In the genomic region with DNA sequence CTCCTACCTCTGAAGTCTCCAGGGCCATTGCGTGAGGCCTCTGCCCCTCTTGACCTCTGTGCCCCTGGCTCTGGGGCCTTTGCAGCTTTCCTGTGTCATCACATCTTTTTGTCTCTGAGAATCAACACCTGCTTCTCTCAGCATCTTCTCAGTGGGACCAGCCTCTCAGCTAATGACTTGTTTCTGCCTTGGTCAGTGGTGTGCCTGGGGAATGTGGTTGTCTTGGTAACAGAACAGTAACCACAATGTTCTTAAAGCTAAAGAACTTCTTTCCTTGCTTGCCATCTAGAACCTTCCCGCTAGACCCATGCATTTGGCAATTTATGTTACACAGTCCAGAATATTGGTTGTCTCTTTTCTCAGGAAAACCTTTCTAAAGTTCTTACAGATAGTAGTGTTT, we compare ENCODE assay signal across 19 mouse cellular contexts. TPM values are rescaled to one million over a fixed set of nuclear protein-coding genes. Genes with fewer than 3 reads are reported as not detected.
DNase-seq lines count a peak whose midpoint lies in the region; ATAC-seq and TF ChIP-seq lines count a peak whose summit lies in the region.
"Had no signal": no experiment of that assay in that cellular context is flagged by ENCODE, and none has a peak within 500 bp of the region (broad histone marks: within the 10 kb centered on the region; RNA-seq: fewer than 3 reads in every experiment).

No protein-coding gene starts in this region.

- no peaks in the 10 kb centered on the region for H3K27me3 ChIP-seq in hindbrain, embryonic 15.5 days
- H3K27me3 ChIP-seq in hindbrain, embryonic 13.5 days, result no peaks in the 10 kb centered on the region
- no peaks in the 10 kb centered on the region for H3K27me3 ChIP-seq in embryonic facial prominence, embryonic 15.5 days
- no peaks in the 10 kb centered on the region for H3K27me3 ChIP-seq in lung, postnatal 0 days (replicated peaks; ENCODE audit: insufficient read depth, low read length)
- H3K27me3 ChIP-seq: forebrain, embryonic 15.5 days; heart, embryonic 15.5 days had no signal

- H3K4me2 ChIP-seq in hindbrain, embryonic 15.5 days, result no peak overlapping the region
- H3K4me2 ChIP-seq in hindbrain, embryonic 13.5 days, result no peak overlapping the region
- H3K4me2 ChIP-seq in embryonic facial prominence, embryonic 15.5 days (replicated peaks), result no peak overlapping the region
- H3K4me2 ChIP-seq in lung, postnatal 0 days (replicated peaks; ENCODE audit: low read depth, low read length), result no peak overlapping the region
- H3K4me2 ChIP-seq: forebrain, embryonic 15.5 days; heart, embryonic 15.5 days had no signal

- H3K9me3 ChIP-seq in hindbrain, embryonic 15.5 days, result no peaks in the 10 kb centered on the region
- no peaks in the 10 kb centered on the region for H3K9me3 ChIP-seq in hindbrain, embryonic 13.5 days
- H3K9me3 ChIP-seq in embryonic facial prominence, embryonic 15.5 days (replicated peaks), result no peaks in the 10 kb centered on the region
- H3K9me3 ChIP-seq in lung, postnatal 0 days (ENCODE audit: low read length), result no peaks in the 10 kb centered on the region
- H3K9me3 ChIP-seq: forebrain, embryonic 15.5 days; heart, embryonic 15.5 days had no signal

- DNase-seq in brain, adult 2 months (ENCODE audit: low read depth, low spot score), result peak; percentile 50
- peak; percentile 4 for DNase-seq in retina, embryonic 14.5 days (ENCODE audit: low spot score)
- no peak for DNase-seq in lung, postnatal 0 days (ENCODE audit: low spot score)
- DNase-seq: adrenal gland, postnatal 36 days; cerebellum, adult 9-11 months; gastrocnemius, adult 2 months; kidney, adult 8-10 months; kidney, postnatal 36 days; liver; lung, adult 18-20 months; lung, postnatal 36 days; right cerebral cortex, postnatal 4 days had no signal

- peaks cover 9% of the 10 kb centered on the region for H3K4me1 ChIP-seq in hindbrain, embryonic 15.5 days (replicated peaks)
- H3K4me1 ChIP-seq in hindbrain, embryonic 13.5 days (replicated peaks), result peaks cover 13% of the 10 kb centered on the region
- 0 out of 2 replicates have a peak, but pooled peaks cover 13% of the 10 kb centered on the region for H3K4me1 ChIP-seq in embryonic facial prominence, embryonic 15.5 days
- H3K4me1 ChIP-seq in lung, postnatal 0 days (ENCODE audit: insufficient read depth, low read depth, low read length), result no peaks in the 10 kb centered on the region
- H3K4me1 ChIP-seq: forebrain, embryonic 15.5 days had no signal

- TF ChIP-seq CTCF in lung, postnatal 0 days (IDR thresholded peaks at IDR 0.05), result no peak

- H3K36me3 ChIP-seq in hindbrain, embryonic 15.5 days, result peaks cover 12% of the 10 kb centered on the region; the same call in 1 of the 2 replicates
- peaks cover 68% of the 10 kb centered on the region for H3K36me3 ChIP-seq in hindbrain, embryonic 13.5 days
- H3K36me3 ChIP-seq in embryonic facial prominence, embryonic 15.5 days, result peaks cover 67% of the 10 kb centered on the region
- H3K36me3 ChIP-seq in lung, postnatal 0 days (ENCODE audit: insufficient read depth, low read length), result peaks cover 23% of the 10 kb centered on the region; the same call in 1 of the 2 replicates

- H3K27ac ChIP-seq in hindbrain, embryonic 15.5 days (replicated peaks), result peak overlapping the region; percentile 40
- H3K27ac ChIP-seq in hindbrain, embryonic 13.5 days, result no peak overlapping the region
- peak overlapping the region; percentile 14; the same call in 1 of the 2 replicates for H3K27ac ChIP-seq in embryonic facial prominence, embryonic 15.5 days (replicated peaks)
- no peak overlapping the region for H3K27ac ChIP-seq in lung, postnatal 0 days (ENCODE audit: low read length)
- H3K27ac ChIP-seq: forebrain, embryonic 15.5 days; gastrocnemius, adult 2 months; heart, embryonic 15.5 days had no signal

- H3K4me3 ChIP-seq in hindbrain, embryonic 15.5 days, result no peak overlapping the region
- no peak overlapping the region for H3K4me3 ChIP-seq in hindbrain, embryonic 13.5 days
- no peak overlapping the region for H3K4me3 ChIP-seq in embryonic facial prominence, embryonic 15.5 days (replicated peaks)
- no peak overlapping the region for H3K4me3 ChIP-seq in lung, postnatal 0 days (ENCODE audit: low read depth, low read length)
- H3K4me3 ChIP-seq: erythroblast, embryonic 14.5 days; forebrain, embryonic 15.5 days; gastrocnemius, adult 2 months; heart, embryonic 15.5 days had no signal

- WGBS in hindbrain, embryonic 15.5 days, result 58% methylated on average over 2 of the region's 2 CpGs
- 63% methylated on average over 2 of the region's 2 CpGs for WGBS in hindbrain, embryonic 13.5 days
- 86% methylated on average over 2 of the region's 2 CpGs for WGBS in embryonic facial prominence, embryonic 15.5 days
- WGBS in lung, postnatal 0 days, result 64% methylated on average over 2 of the region's 2 CpGs

- no peak for TF ChIP-seq EP300 in lung, postnatal 0 days (IDR thresholded peaks at IDR 0.05)

- no peak for ATAC-seq in hindbrain, embryonic 15.5 days (ENCODE audit: low FRiP score, low read depth)
- no peak for ATAC-seq in hindbrain, embryonic 13.5 days (ENCODE audit: low FRiP score)
- no peak for ATAC-seq in embryonic facial prominence, embryonic 15.5 days (ENCODE audit: insufficient number of reproducible peaks, low FRiP score, low TSS enrichment, low read depth)
- ATAC-seq in lung, postnatal 0 days, result no peak
- no peak for ATAC-seq in granulocyte monocyte progenitor cell, adult 5-6 weeks (replicated peaks; ENCODE audit: poor library complexity, severe bottlenecking)
- ATAC-seq: forebrain, embryonic 15.5 days had no signal

- no peak overlapping the region for H3K9ac ChIP-seq in hindbrain, embryonic 15.5 days
- H3K9ac ChIP-seq in hindbrain, embryonic 13.5 days, result no peak overlapping the region
- no peak overlapping the region for H3K9ac ChIP-seq in embryonic facial prominence, embryonic 15.5 days
- no peak overlapping the region for H3K9ac ChIP-seq in lung, postnatal 0 days (replicated peaks; ENCODE audit: low read depth)
- H3K9ac ChIP-seq: forebrain, embryonic 15.5 days; heart, embryonic 15.5 days had no signal

RNA-seq across cellular contexts. Expression of gene Dhx35, which starts 39.0 kb away (rescaled TPM):
- 12.2 TPM in 2 replicates for polyA plus RNA-seq in hindbrain, embryonic 15.5 days (2015; fragmentation: Nextera tagmentation; extraction: Ambion mirVana)
- polyA plus RNA-seq in hindbrain, embryonic 13.5 days (2015; fragmentation: Nextera tagmentation; extraction: Ambion mirVana), result 13.3 and 15.4 TPM in 2 replicates
- polyA plus RNA-seq in embryonic facial prominence, embryonic 15.5 days (2015; fragmentation: Nextera tagmentation; extraction: Ambion mirVana), result 12.5 and 13.0 TPM in 2 replicates
- 5.6 and 6.4 TPM in 2 replicates for polyA plus RNA-seq in lung, postnatal 0 days (2015; fragmentation: Nextera tagmentation; extraction: Ambion mirVana)
- total RNA-seq in granulocyte monocyte progenitor cell, adult 5-6 weeks (2014; fragmentation: Nextera tagmentation), result 17.0 and 20.9 TPM in 2 replicates
- 14.3 and 22.0 TPM in 2 replicates for total RNA-seq in granulocyte monocyte progenitor cell, adult 5-6 weeks (2017)

Comparison
In these comparisons a context has a peak if more than half of its experiments do, and no peak if none do; other contexts are left out.
1. H3K27ac ChIP-seq: peak in hindbrain, embryonic 15.5 days (single experiment) and embryonic facial prominence, embryonic 15.5 days (single experiment); none in hindbrain, embryonic 13.5 days (single experiment) and lung, postnatal 0 days (single experiment).